Mouse (Mus musculus): Measurements from ENCODE around the gene Ldhd. TPM values are rescaled to one million over a fixed set of nuclear protein-coding genes. Genes with fewer than 3 reads are reported as not detected.

Gene Ldhd
- polyA plus RNA-seq, 1 experiment from 2014 or later, result 0.96 TPM

- Histone ChIP-seq H3K27me3 (ENCODE audit: control insufficient read depth, insufficient read depth, low read length) (no peaks in the 10 kb centered on the region), H3K9me3 (ENCODE audit: control insufficient read depth, low read length) (no peaks in the 10 kb centered on the region), H3K4me2 (ENCODE audit: low read depth, low read length) (no peak overlapping the region), H3K36me3 (ENCODE audit: control insufficient read depth, insufficient read depth, low read length) (peaks cover 9% of the 10 kb centered on the region; the same call in 1 of the 2 replicates), H3K4me1 (ENCODE audit: control insufficient read depth, insufficient read depth, low read length) (no peaks in the 10 kb centered on the region), H3K27ac (ENCODE audit: low read depth, low read length) (no peak overlapping the region), H3K4me3 (ENCODE audit: low read depth, low read length) (no peak overlapping the region), H3K9ac (replicated peaks; ENCODE audit: low read depth, low read length) (no peak overlapping the region)
- no peak for ATAC-seq (ENCODE audit: low read depth)
- WGBS, result 94% methylated on average over 10 of the region's 10 CpGs
Observed at GRCm38 (mm10) chr8:111624853-111625221, 5.3 kb downstream of the Ldhd start.

- H3K9ac ChIP-seq (replicated peaks; ENCODE audit: low read depth, low read length), result no peak overlapping the region
- no peak for ATAC-seq (ENCODE audit: low read depth)
- H3K27me3 ChIP-seq (ENCODE audit: control insufficient read depth, insufficient read depth, low read length), result no peaks in the 10 kb centered on the region
- H3K36me3 ChIP-seq (ENCODE audit: control insufficient read depth, insufficient read depth, low read length), result peaks cover 9% of the 10 kb centered on the region; the same call in 1 of the 2 replicates
- no peaks in the 10 kb centered on the region for H3K9me3 ChIP-seq (ENCODE audit: control insufficient read depth, low read length)
- H3K4me3 ChIP-seq (ENCODE audit: low read depth, low read length), result no peak overlapping the region
- no peak overlapping the region for H3K27ac ChIP-seq (ENCODE audit: low read depth, low read length)
- no peaks in the 10 kb centered on the region for H3K4me1 ChIP-seq (ENCODE audit: control insufficient read depth, insufficient read depth, low read length)
- WGBS, result 85% methylated on average over 12 of the region's 12 CpGs
- no peak overlapping the region for H3K4me2 ChIP-seq (ENCODE audit: low read depth, low read length)
Observed at GRCm38 (mm10) chr8:111624081-111624852, 5.9 kb downstream of the Ldhd start.

DNA sequence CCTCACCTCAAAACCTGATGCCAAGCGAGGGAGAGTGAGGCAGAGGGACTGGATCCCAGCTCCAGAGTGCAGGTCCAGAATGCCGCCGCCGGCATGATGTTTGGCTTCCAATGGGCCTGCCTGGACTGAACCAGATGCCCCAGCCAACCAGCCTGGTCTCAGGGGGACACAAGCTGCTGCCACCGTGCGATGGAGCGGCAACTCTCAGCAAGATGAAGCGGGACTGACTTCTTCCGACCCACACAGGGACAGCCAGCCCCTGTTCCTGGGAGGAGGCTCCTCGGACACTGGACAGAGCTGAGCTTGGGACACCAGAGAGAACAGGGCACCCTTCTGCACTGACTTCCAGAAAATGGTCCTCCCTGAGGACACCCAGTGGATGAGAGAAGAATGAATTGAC is 7.6 kb downstream of the Ldhd start:
- Histone ChIP-seq H3K9ac (replicated peaks; ENCODE audit: low read depth, low read length) (no peak overlapping the region), H3K9me3 (ENCODE audit: control insufficient read depth, low read length) (no peaks in the 10 kb centered on the region), H3K4me2 (ENCODE audit: low read depth, low read length) (no peak overlapping the region), H3K4me1 (ENCODE audit: control insufficient read depth, insufficient read depth, low read length) (no peaks in the 10 kb centered on the region), H3K4me3 (ENCODE audit: low read depth, low read length) (no peak overlapping the region), H3K36me3 (ENCODE audit: control insufficient read depth, insufficient read depth, low read length) (peaks cover 9% of the 10 kb centered on the region; the same call in 1 of the 2 replicates), H3K27ac (ENCODE audit: low read depth, low read length) (no peak overlapping the region), H3K27me3 (ENCODE audit: control insufficient read depth, insufficient read depth, low read length) (no peaks in the 10 kb centered on the region)
- 62% methylated on average over 10 of the region's 10 CpGs for WGBS
- ATAC-seq (ENCODE audit: low read depth), result no peak

DNA sequence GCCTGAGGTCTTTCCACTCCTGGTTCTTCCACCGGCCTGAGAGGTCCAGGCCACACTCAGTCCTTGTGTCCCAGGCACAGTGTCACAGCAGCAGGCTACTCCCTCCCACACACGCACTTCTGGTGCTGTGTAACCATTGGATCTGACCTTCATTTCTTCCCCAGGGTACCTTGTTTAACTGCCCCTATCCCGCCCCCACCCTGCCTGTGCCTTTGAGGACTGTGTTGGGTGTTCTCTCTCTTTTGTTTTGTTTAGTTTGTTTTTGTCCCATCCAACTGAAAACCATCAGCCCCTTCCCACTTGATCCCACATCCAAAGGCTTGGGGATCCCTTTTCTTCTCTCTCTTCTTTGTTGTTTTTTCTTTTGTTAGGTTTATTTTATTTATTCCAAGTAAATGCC is 8.1 kb downstream of the Ldhd start:
- no peak overlapping the region for H3K27ac ChIP-seq (ENCODE audit: low read depth, low read length)
- no peak overlapping the region for H3K9ac ChIP-seq (replicated peaks; ENCODE audit: low read depth, low read length)
- H3K36me3 ChIP-seq (ENCODE audit: control insufficient read depth, insufficient read depth, low read length), result peaks cover 9% of the 10 kb centered on the region; the same call in 1 of the 2 replicates
- H3K27me3 ChIP-seq (ENCODE audit: control insufficient read depth, insufficient read depth, low read length), result no peaks in the 10 kb centered on the region
- no peak overlapping the region for H3K4me3 ChIP-seq (ENCODE audit: low read depth, low read length)
- no peak for ATAC-seq (ENCODE audit: low read depth)
- H3K4me1 ChIP-seq (ENCODE audit: control insufficient read depth, insufficient read depth, low read length), result no peaks in the 10 kb centered on the region
- no peak overlapping the region for H3K4me2 ChIP-seq (ENCODE audit: low read depth, low read length)
- WGBS, result 63% methylated on average over 3 of the region's 3 CpGs
- H3K9me3 ChIP-seq (ENCODE audit: control insufficient read depth, low read length), result no peaks in the 10 kb centered on the region

DNA sequence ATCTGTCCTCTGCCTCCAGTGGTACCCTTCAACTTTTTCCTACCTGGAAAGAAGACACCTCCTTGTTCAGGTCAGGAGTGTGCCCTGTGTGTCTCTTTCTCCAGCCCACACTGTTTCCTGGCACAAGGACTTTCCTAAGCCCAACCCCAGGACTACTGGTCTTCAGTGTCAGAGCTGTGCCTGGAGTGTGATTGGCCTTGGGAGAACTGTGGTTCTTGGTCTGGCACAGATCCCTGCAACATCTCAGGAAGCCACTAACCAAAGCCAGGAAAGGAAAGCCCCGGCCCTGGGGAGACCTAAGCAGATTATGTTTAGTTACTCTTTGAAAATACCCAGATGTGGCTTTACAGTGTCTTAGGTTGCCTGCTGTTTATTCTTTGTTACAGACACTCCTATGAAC is 10.2 kb downstream of the Ldhd start:
- ATAC-seq (ENCODE audit: low read depth), result no peak
- H3K27me3 ChIP-seq (ENCODE audit: control insufficient read depth, insufficient read depth, low read length), result no peaks in the 10 kb centered on the region
- H3K9ac ChIP-seq (replicated peaks; ENCODE audit: low read depth, low read length), result no peak overlapping the region
- no peak overlapping the region for H3K4me3 ChIP-seq (ENCODE audit: low read depth, low read length)
- peaks cover 9% of the 10 kb centered on the region; the same call in 1 of the 2 replicates for H3K36me3 ChIP-seq (ENCODE audit: control insufficient read depth, insufficient read depth, low read length)
- WGBS, result 88% methylated on average over 1 of the region's 1 CpGs
- H3K9me3 ChIP-seq (ENCODE audit: control insufficient read depth, low read length), result no peaks in the 10 kb centered on the region
- no peaks in the 10 kb centered on the region for H3K4me1 ChIP-seq (ENCODE audit: control insufficient read depth, insufficient read depth, low read length)
- H3K27ac ChIP-seq (ENCODE audit: low read depth, low read length), result no peak overlapping the region
- no peak overlapping the region for H3K4me2 ChIP-seq (ENCODE audit: low read depth, low read length)

DNA sequence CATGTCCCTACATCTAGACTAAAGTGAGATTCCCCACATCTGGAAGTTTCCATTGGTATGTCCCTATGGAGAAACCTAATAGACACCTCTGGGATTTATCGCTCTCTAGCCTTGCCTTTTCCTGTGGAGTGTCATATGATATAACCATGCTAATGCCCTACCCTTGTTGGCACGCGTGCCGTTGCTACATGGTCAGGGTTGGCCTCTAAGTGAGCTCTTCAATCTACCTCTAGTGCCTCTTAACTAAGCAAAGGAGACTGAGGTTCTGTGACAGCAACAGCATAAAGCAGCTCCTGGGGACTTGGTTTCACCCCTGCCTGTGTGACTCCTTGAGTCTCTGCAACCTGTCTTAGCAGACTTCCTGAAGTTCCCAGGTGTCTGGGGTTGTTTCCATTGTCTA is 11.9 kb downstream of the Ldhd start:
- Histone ChIP-seq H3K4me1 (ENCODE audit: control insufficient read depth, insufficient read depth, low read length) (no peaks in the 10 kb centered on the region), H3K9ac (replicated peaks; ENCODE audit: low read depth, low read length) (no peak overlapping the region), H3K27ac (ENCODE audit: low read depth, low read length) (no peak overlapping the region), H3K36me3 (ENCODE audit: control insufficient read depth, insufficient read depth, low read length) (peaks cover 3% of the 10 kb centered on the region; the same call in 1 of the 2 replicates), H3K9me3 (ENCODE audit: control insufficient read depth, low read length) (no peaks in the 10 kb centered on the region), H3K4me2 (ENCODE audit: low read depth, low read length) (no peak overlapping the region), H3K4me3 (ENCODE audit: low read depth, low read length) (no peak overlapping the region), H3K27me3 (ENCODE audit: control insufficient read depth, insufficient read depth, low read length) (no peaks in the 10 kb centered on the region)
- 84% methylated on average over 4 of the region's 4 CpGs for WGBS
- no peak for ATAC-seq (ENCODE audit: low read depth)

GRCm38 (mm10) chr8:111617812-111618211 is 12.4 kb downstream of the Ldhd start:
- Histone ChIP-seq H3K9ac (replicated peaks; ENCODE audit: low read depth, low read length) (no peak overlapping the region), H3K36me3 (ENCODE audit: control insufficient read depth, insufficient read depth, low read length) (peaks cover 3% of the 10 kb centered on the region; the same call in 1 of the 2 replicates), H3K9me3 (ENCODE audit: control insufficient read depth, low read length) (no peaks in the 10 kb centered on the region), H3K4me1 (ENCODE audit: control insufficient read depth, insufficient read depth, low read length) (no peaks in the 10 kb centered on the region), H3K4me3 (ENCODE audit: low read depth, low read length) (no peak overlapping the region), H3K27me3 (ENCODE audit: control insufficient read depth, insufficient read depth, low read length) (no peaks in the 10 kb centered on the region), H3K4me2 (ENCODE audit: low read depth, low read length) (no peak overlapping the region), H3K27ac (ENCODE audit: low read depth, low read length) (no peak overlapping the region)
- no peak for ATAC-seq (ENCODE audit: low read depth)
- WGBS, result 63% methylated on average over 6 of the region's 6 CpGs

GRCm38 (mm10) chr8:111614786-111615701 is 15.1 kb downstream of the Ldhd start:
- ATAC-seq (ENCODE audit: low read depth), result no peak
- Histone ChIP-seq H3K4me3 (ENCODE audit: low read depth, low read length) (no peak overlapping the region), H3K9ac (replicated peaks; ENCODE audit: low read depth, low read length) (no peak overlapping the region), H3K36me3 (ENCODE audit: control insufficient read depth, insufficient read depth, low read length) (no peaks in the 10 kb centered on the region), H3K4me1 (ENCODE audit: control insufficient read depth, insufficient read depth, low read length) (no peaks in the 10 kb centered on the region), H3K27me3 (ENCODE audit: control insufficient read depth, insufficient read depth, low read length) (no peaks in the 10 kb centered on the region), H3K27ac (ENCODE audit: low read depth, low read length) (no peak overlapping the region), H3K9me3 (ENCODE audit: control insufficient read depth, low read length) (no peaks in the 10 kb centered on the region), H3K4me2 (ENCODE audit: low read depth, low read length) (no peak overlapping the region)
- WGBS, result 84% methylated on average over 6 of the region's 6 CpGs

DNA sequence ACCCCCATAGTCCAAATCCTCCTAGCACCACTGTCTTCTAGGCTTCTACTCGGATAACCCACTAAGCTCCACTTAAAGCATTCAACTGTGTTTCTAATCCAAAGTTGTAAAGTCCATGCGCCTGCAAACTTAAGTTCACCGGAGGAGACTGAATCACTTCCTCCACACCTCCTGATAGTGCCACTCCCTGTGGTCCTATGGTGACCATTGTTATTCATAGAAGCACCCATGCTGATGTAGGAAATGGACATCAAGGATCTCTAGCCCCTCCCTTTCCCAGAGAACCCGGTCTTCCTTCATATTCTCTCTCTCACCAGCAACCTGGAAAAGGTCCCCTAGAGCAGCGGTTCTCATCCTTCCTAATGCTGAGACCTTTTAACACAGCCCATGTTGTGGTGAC is 17.0 kb downstream of the Ldhd start:
- H3K27ac ChIP-seq (ENCODE audit: low read depth, low read length), result no peak overlapping the region
- no peak overlapping the region for H3K9ac ChIP-seq (replicated peaks; ENCODE audit: low read depth, low read length)
- H3K36me3 ChIP-seq (ENCODE audit: control insufficient read depth, insufficient read depth, low read length), result no peaks in the 10 kb centered on the region
- H3K9me3 ChIP-seq (ENCODE audit: control insufficient read depth, low read length), result no peaks in the 10 kb centered on the region
- no peak for ATAC-seq (ENCODE audit: low read depth)
- H3K4me1 ChIP-seq (ENCODE audit: control insufficient read depth, insufficient read depth, low read length), result no peaks in the 10 kb centered on the region
- H3K4me2 ChIP-seq (ENCODE audit: low read depth, low read length), result no peak overlapping the region
- H3K27me3 ChIP-seq (ENCODE audit: control insufficient read depth, insufficient read depth, low read length), result no peaks in the 10 kb centered on the region
- 77% methylated on average over 5 of the region's 5 CpGs for WGBS
- H3K4me3 ChIP-seq (ENCODE audit: low read depth, low read length), result no peak overlapping the region
